Mouse (Mus musculus): ENCODE results near the gene Atp6v1a.

DNA sequence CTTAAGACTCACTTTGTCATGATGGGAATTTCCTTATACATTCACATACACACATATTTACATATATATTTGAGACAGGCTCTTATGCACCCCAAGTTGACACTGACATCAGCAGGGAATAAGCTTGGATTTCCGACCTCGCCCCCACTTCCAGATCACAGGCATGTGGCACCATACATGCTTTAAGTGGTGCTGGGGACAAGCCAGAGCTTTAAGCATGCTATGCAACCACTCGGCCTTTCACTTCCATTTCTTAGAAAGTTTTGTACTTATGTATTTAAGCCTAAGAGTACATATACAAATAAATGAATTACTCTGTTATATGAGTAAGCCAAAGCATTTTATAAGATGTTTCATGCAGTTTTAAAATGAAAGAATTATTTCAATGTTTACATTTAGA is 6.3 kb downstream of the Atp6v1a start:
- TF ChIP-seq POLR2A (IDR thresholded peaks at IDR 0.05; ENCODE audit: low read depth, low read length) (no peak), CTCF (IDR thresholded peaks at IDR 0.05; ENCODE audit: extremely low read depth, insufficient read length, insufficient replicate concordance, low read depth, low read length) (no peak)
